Mouse (Mus musculus) stomach, postnatal 0 days (tissue): ENCODE results near the gene Scel. TPM values are rescaled to one million over a fixed set of nuclear protein-coding genes. Genes with fewer than 3 reads are reported as not detected.

Experiments used
- ATAC-seq: fragments of 200-750 bp; cut with Nextera tagmentation; 2 replicates; pipeline ENCODE4 v1.8.0; 2017; ENCODE audit not compliant: low FRiP score, low TSS enrichment
- DNase-seq: peaks from one replicate; pipeline ENCODE4 v3.0.0-alpha.2; 2016; ENCODE audit warnings: low spot score
- H3K27ac ChIP-seq: fragments of 300-500 bp; sonication (generic); replicated peaks from 2 replicates; pipeline ENCODE4 v1.5.1; 2014; ENCODE audit warnings: mild to moderate bottlenecking, control low read depth
- H3K27me3 ChIP-seq: fragments of 300-500 bp; sonication (generic); 2 replicates; pipeline ENCODE4 v1.6.1; 2014; ENCODE audit warnings: low read length; ENCODE audit not compliant: control insufficient read depth, insufficient read depth
- H3K36me3 ChIP-seq: fragments of 300-500 bp; sonication (generic); 2 replicates; pipeline ENCODE4 v1.6.1; 2014; ENCODE audit warnings: low read length, mixed read lengths; ENCODE audit not compliant: control insufficient read depth, insufficient read depth
- H3K4me1 ChIP-seq: fragments of 300-500 bp; sonication (generic); replicated peaks from 2 replicates; pipeline ENCODE4 v1.6.1; 2014; ENCODE audit warnings: antibody characterized with exemption; ENCODE audit not compliant: control insufficient read depth, insufficient read depth
- H3K4me2 ChIP-seq: fragments of 300-500 bp; sonication (generic); replicated peaks from 2 replicates; pipeline ENCODE4 v1.6.1; 2014; ENCODE audit warnings: low read depth, mild to moderate bottlenecking, control low read depth, moderate library complexity
- H3K4me3 ChIP-seq: fragments of 300-500 bp; sonication (generic); 2 replicates; pipeline ENCODE4 v1.5.1; 2014; ENCODE audit warnings: low read depth, low read length, control low read depth
- H3K9ac ChIP-seq: fragments of 300-500 bp; sonication (generic); 2 replicates; pipeline ENCODE4 v1.6.1; 2014; ENCODE audit warnings: mild to moderate bottlenecking, low read length, control low read depth, mixed read lengths
- H3K9me3 ChIP-seq: fragments of 300-500 bp; sonication (generic); 2 replicates; pipeline ENCODE4 v1.6.1; 2016; ENCODE audit warnings: low read length; ENCODE audit not compliant: control insufficient read depth
- CTCF ChIP-seq: IDR thresholded peaks from 2 replicates; pipeline ENCODE4 v1.5.1; 2016; ENCODE audit warnings: antibody characterized with exemption, low read depth, mild to moderate bottlenecking, moderate library complexity
- EP300 ChIP-seq: optimal IDR thresholded peaks from 2 replicates; pipeline ENCODE3; 2016; ENCODE audit warnings: antibody characterized with exemption
- WGBS: fragments of 180-500 bp; shearing (Covaris S2); extraction: QIAGEN DNeasy Blood & Tissue Kit; methylation state at CpG from one replicate; pipeline ENCODE4 v1.1.7; 2014; 5-methylcytosine and 5-hydroxymethylcytosine counted together
- polyA plus RNA-seq: library from polyadenylated mRNA; unstranded; fragments of >200 nt; fragmentation: Nextera tagmentation; extraction: Ambion mirVana; gene quantifications from 2 replicates; pipeline ENCODE4 v1.2.1, GENCODE M21; 2015

The Scel gene
- polyA plus RNA-seq, 1 experiment from 2014 or later, result 43.0 TPM

DNA sequence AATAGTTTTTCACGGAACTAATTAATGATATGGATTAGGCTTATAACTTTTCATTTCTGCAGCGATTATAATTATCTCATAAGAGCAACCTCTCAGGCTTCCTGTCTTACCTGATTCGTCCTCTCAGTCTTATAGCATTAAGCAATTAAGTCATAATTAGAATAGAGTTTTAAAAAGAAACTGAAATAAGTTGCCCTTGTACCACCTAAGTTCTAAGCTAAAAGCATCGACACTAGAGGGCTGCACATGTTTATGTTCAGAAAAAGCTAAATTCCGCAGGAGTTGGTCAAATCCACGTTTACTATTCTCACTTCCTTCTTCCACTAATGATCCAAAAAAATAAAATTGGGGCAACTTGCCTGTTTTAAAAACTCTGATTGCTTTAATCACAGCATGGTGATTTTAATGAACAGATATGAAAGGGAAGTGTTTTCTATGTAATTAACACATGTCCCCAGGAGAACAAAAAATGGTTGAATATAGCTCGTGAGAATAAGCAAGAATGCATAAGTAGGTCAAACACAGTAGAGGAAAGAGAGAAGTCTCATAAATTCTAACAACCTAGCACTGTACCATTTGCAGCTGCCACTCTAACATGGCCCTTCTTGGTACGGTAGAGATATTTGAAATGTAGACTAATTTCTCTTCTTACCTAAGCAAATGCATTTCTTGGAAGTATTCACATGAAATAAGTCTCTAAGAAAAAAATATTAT, 48.4 kb downstream of the Scel start:
- no peaks in the 10 kb centered on the region for H3K36me3 ChIP-seq
- H3K4me1 ChIP-seq, result no peaks in the 10 kb centered on the region
- H3K9me3 ChIP-seq, result no peaks in the 10 kb centered on the region
- no peak for DNase-seq
- H3K9ac ChIP-seq, result no peak overlapping the region
- H3K27ac ChIP-seq, result no peak overlapping the region
- no peaks in the 10 kb centered on the region for H3K27me3 ChIP-seq
- no peak for TF ChIP-seq EP300
- no peak for TF ChIP-seq CTCF
- 73% methylated on average over 8 of the region's 8 CpGs for WGBS
- no peak overlapping the region for H3K4me3 ChIP-seq
- H3K4me2 ChIP-seq, result no peak overlapping the region
- no peak for ATAC-seq

DNA sequence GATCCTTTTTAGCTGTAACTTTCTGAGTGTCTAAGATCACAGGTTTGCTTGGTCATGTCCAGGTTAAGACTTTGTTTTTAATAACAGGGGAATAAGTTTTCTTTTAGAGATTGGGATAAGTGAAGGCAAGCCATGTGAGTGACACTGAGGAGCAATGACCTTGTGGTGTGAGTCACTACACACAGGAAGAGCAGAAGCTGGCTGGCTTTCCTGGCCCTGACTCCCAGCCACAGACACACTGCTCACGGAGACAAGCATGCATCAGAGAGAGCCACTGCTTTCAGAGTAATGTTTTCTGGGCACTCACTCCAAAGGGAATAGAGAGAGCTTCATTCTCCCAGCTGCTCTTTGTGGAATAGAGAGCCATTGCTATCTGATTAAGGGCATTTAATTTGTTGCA, 54.8 kb downstream of the Scel start:
- 37% methylated on average over 1 of the region's 1 CpGs for WGBS
- no peaks in the 10 kb centered on the region for H3K36me3 ChIP-seq
- no peak for DNase-seq
- ATAC-seq, result no peak
- H3K9ac ChIP-seq, result no peak overlapping the region
- H3K9me3 ChIP-seq, result no peaks in the 10 kb centered on the region
- no peak overlapping the region for H3K4me2 ChIP-seq
- no peak overlapping the region for H3K27ac ChIP-seq
- no peaks in the 10 kb centered on the region for H3K27me3 ChIP-seq
- no peak overlapping the region for H3K4me3 ChIP-seq
- TF ChIP-seq CTCF (no peak), EP300 (no peak)
- no peaks in the 10 kb centered on the region for H3K4me1 ChIP-seq

- Histone ChIP-seq H3K4me2 (no peak overlapping the region), H3K9ac (no peak overlapping the region), H3K36me3 (no peaks in the 10 kb centered on the region), H3K27ac (no peak overlapping the region), H3K27me3 (no peaks in the 10 kb centered on the region), H3K4me3 (no peak overlapping the region), H3K9me3 (no peaks in the 10 kb centered on the region), H3K4me1 (no peaks in the 10 kb centered on the region)
- 30% methylated on average over 2 of the region's 2 CpGs for whole genome bisulfite sequencing
- DNase-seq, result no peak
- TF ChIP-seq CTCF (no peak), EP300 (no peak)
- no peak for ATAC-seq
These were observed 55.3 kb downstream of the Scel start for GRCm38 (mm10) chr14:103568433-103568832.

GRCm38 (mm10) chr14:103571598-103572320, 58.6 kb downstream of the Scel start:
- TF ChIP-seq CTCF (no peak), EP300 (no peak)
- no peak overlapping the region for H3K4me3 ChIP-seq
- H3K27me3 ChIP-seq, result no peaks in the 10 kb centered on the region
- 73% methylated on average over 13 of the region's 13 CpGs for WGBS
- no peak overlapping the region for H3K4me2 ChIP-seq
- H3K9ac ChIP-seq, result no peak overlapping the region
- no peak for ATAC-seq
- H3K9me3 ChIP-seq, result no peaks in the 10 kb centered on the region
- no peak for DNase-seq
- H3K27ac ChIP-seq, result no peak overlapping the region
- no peaks in the 10 kb centered on the region for H3K36me3 ChIP-seq
- no peaks in the 10 kb centered on the region for H3K4me1 ChIP-seq

DNA sequence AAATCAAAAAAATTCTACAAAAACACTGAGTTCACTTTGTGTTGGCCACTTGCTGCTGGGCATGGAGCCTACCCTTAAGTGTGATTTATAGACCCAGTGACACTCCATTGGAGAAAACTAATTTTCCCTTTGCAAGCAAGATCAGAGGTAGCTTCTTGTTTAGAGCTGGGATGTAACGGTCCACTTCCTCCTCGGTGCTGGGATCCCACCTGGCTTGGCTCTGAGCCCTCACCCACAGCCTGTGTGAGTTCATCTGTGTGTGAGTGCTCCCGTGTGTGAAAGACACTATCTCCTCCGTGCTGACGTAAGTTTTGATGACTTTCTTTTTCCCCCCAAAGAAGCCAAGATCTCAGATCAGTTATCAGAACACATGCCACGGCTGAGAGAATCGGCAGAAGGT, 62.7 kb downstream of the Scel start:
- Histone ChIP-seq H3K9me3 (no peaks in the 10 kb centered on the region), H3K36me3 (no peaks in the 10 kb centered on the region), H3K27ac (no peak overlapping the region), H3K4me2 (no peak overlapping the region), H3K27me3 (no peaks in the 10 kb centered on the region), H3K4me3 (no peak overlapping the region), H3K9ac (no peak overlapping the region), H3K4me1 (no peaks in the 10 kb centered on the region)
- TF ChIP-seq CTCF (no peak), EP300 (no peak)
- DNase-seq (no peak), ATAC-seq (no peak)
- 60% methylated on average over 7 of the region's 7 CpGs for WGBS

DNA sequence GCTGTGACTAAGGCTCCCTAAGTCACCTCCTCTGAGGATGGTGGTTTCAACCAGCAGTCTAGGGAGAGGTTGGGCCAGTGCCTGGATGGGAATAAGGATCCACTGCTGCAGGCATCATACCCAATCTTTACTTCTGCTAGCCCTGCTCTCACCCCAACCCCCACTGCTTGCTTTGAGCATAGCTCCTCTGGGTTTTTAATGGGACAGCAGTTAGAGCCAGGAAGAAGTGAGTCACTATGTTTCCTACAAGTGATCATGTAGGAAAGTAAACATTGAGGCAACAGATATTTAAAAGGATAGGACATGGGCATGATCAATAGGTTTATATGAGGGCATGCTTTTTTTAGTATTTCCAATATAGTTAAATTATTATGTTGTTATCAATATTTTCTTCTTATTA, 63.9 kb downstream of the Scel start:
- TF ChIP-seq EP300, result no peak
- no peak for TF ChIP-seq CTCF
- Histone ChIP-seq H3K27ac (no peak overlapping the region), H3K9ac (no peak overlapping the region), H3K4me1 (no peaks in the 10 kb centered on the region), H3K4me2 (no peak overlapping the region), H3K9me3 (no peaks in the 10 kb centered on the region), H3K36me3 (no peaks in the 10 kb centered on the region), H3K27me3 (no peaks in the 10 kb centered on the region), H3K4me3 (no peak overlapping the region)
- DNase-seq (no peak), ATAC-seq (no peak)
